Mouse (Mus musculus) Muller cell, postnatal 12 days (primary cell): ENCODE measurements at regions not wholly inside any gene's neighbourhood (a gene's known extent, or its start where the extent isn't known, plus 50 kb on each side); places are given as distances from the start of the nearest gene placed in this dataset.

Experiments
- DNase-seq: peaks from one replicate; pipeline ENCODE4 v3.0.0-alpha.2; 2015; ENCODE audit errors: inconsistent ontology term

- DNase-seq, result no peak
Observed at GRCm38 (mm10) chr10:46905337-46905736, 1327.7 kb downstream of the Hace1 start.

GRCm38 (mm10) chr10:46922527-46923200 is 1345.0 kb downstream of the Hace1 start:
- DNase-seq, result peak; percentile 49

- peak; percentile 26 for DNase-seq
Observed at GRCm38 (mm10) chr10:46934311-46934710, 1356.7 kb downstream of the Hace1 start.

- DNase-seq, result no peak
Observed at GRCm38 (mm10) chr10:46936248-46936970, 1358.8 kb downstream of the Hace1 start.

- no peak for DNase-seq
Observed at GRCm38 (mm10) chr10:46939338-46939737, 1361.7 kb downstream of the Hace1 start.

GRCm38 (mm10) chr10:46939819-46940218 is 1362.2 kb downstream of the Hace1 start:
- DNase-seq, result no peak

GRCm38 (mm10) chr10:46952940-46953339 is 1375.3 kb downstream of the Hace1 start:
- DNase-seq, result no peak

- no peak for DNase-seq
Observed at GRCm38 (mm10) chr10:46954701-46955100, 1377.1 kb downstream of the Hace1 start.

- no peak for DNase-seq
Observed at GRCm38 (mm10) chr10:46980410-46980809, 1402.8 kb downstream of the Hace1 start.

- DNase-seq, result no peak
Observed at GRCm38 (mm10) chr10:46999701-47000100, 1422.1 kb downstream of the Hace1 start.

GRCm38 (mm10) chr10:47028765-47029164 is 1451.1 kb downstream of the Hace1 start:
- DNase-seq, result no peak

- no peak for DNase-seq
Observed at GRCm38 (mm10) chr10:47054672-47055071, 1477.0 kb downstream of the Hace1 start.

- no peak for DNase-seq
Observed at GRCm38 (mm10) chr10:47102551-47102950, 1524.9 kb downstream of the Hace1 start.
